Mouse (Mus musculus) cerebellum, adult 2 months (tissue): ENCODE measurements around the gene Arhgap33.

Experiments used
- CTCF ChIP-seq: fragments of 200-500 bp; IDR thresholded peaks from 2 replicates; pipeline ENCODE4 v1.5.1; 2011; ENCODE audit warnings: low read depth, mild to moderate bottlenecking, control low read depth, low read length, moderate library complexity, borderline replicate concordance; ENCODE audit not compliant: insufficient read depth
- POLR2A ChIP-seq: fragments of 200-500 bp; IDR thresholded peaks from 2 replicates; pipeline ENCODE4 v1.6.1; 2011; ENCODE audit warnings: low read length, control low read depth, borderline replicate concordance; ENCODE audit not compliant: insufficient read depth

GRCm38 (mm10) chr7:30508061-30508460 lies 26.8 kb downstream of the Arhgap33 start:
- TF ChIP-seq CTCF (no peak), POLR2A (no peak)
